In the genomic region with DNA sequence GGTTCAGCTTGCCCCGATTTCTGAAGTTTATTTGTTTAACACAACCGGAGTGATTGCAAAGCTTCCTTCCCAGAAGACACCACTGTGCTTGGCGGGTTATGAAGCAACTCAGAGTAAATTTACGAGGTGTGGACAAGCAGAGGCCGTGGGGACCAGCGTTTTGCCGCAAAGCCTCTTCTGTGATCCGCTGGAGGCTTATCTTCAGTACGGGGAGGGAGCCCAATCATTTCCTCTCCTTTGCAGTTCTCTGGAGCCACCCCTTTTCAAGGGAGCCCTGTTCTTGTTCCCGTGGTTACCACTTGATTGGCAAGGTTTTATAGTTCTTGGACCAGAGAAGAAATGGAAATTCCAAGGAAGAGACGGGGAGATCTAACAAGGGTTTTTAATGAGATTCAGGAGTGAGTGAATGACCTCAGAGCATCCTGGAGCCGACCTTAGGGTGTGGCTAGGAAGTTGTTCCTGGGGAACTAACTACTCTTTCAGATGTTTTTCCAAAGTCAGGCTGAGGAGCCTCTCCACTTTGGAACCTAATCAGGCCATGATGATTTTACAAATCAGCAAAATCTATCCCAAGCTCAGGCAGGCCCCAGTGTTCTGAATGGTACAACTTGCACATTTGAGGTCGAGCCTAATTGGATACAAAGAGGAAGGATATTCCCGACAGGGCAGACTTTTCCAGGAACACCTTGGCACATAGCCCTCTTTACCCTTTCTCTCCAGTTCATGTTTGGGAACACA, we compare ENCODE assay signal across 10 mouse cellular contexts. TPM values are rescaled to one million over a fixed set of nuclear protein-coding genes. Genes with fewer than 3 reads are reported as not detected.
DNase-seq lines count a peak whose midpoint lies in the region; ATAC-seq and TF ChIP-seq lines count a peak whose summit lies in the region.
"Had no signal": no experiment of that assay in that cellular context is flagged by ENCODE, and none has a peak within 500 bp of the region (broad histone marks: within the 10 kb centered on the region; RNA-seq: fewer than 3 reads in every experiment).

No protein-coding gene starts in this region.

- peak; percentile 62 for ATAC-seq in forebrain, postnatal 0 days
- ATAC-seq in forebrain, embryonic 11.5 days (replicated peaks; ENCODE audit: low FRiP score) = no peak
- 0 out of 2 replicates have a peak, but pooled peaks have one; percentile 51 for ATAC-seq in limb, embryonic 11.5 days (ENCODE audit: insufficient number of reproducible peaks, low FRiP score, low TSS enrichment, low read depth)
- ATAC-seq in hindbrain, embryonic 11.5 days (ENCODE audit: low FRiP score) = no peak
- ATAC-seq in forebrain, embryonic 12.5 days (ENCODE audit: low FRiP score) = no peak
- ATAC-seq: Patski had no signal

- WGBS in forebrain, postnatal 0 days = 12% methylated on average over 14 of the region's 14 CpGs
- whole genome bisulfite sequencing in forebrain, embryonic 11.5 days = 24% methylated on average over 14 of the region's 14 CpGs
- 8% methylated on average over 14 of the region's 14 CpGs for WGBS in bone marrow, adult 2 months
- 17% methylated on average over 14 of the region's 14 CpGs for WGBS in heart, embryonic 10.5 days
- 6% methylated on average over 14 of the region's 14 CpGs for WGBS in limb, embryonic 11.5 days
- 34% methylated on average over 14 of the region's 14 CpGs for WGBS in hindbrain, embryonic 11.5 days
- 26% methylated on average over 14 of the region's 14 CpGs for WGBS in forebrain, embryonic 12.5 days

- H3K36me3 ChIP-seq in forebrain, postnatal 0 days (ENCODE audit: insufficient read depth) = no peaks in the 10 kb centered on the region
- no peaks in the 10 kb centered on the region for H3K36me3 ChIP-seq in forebrain, embryonic 11.5 days (ENCODE audit: control insufficient read depth, insufficient read depth, low read length)
- no peaks in the 10 kb centered on the region for H3K36me3 ChIP-seq in heart, embryonic 10.5 days
- no peaks in the 10 kb centered on the region for H3K36me3 ChIP-seq in limb, embryonic 11.5 days (ENCODE audit: control insufficient read depth, insufficient read depth, low read length)
- H3K36me3 ChIP-seq in hindbrain, embryonic 11.5 days (ENCODE audit: control insufficient read depth, insufficient read depth, low read length) = no peaks in the 10 kb centered on the region
- no peaks in the 10 kb centered on the region for H3K36me3 ChIP-seq in forebrain, embryonic 12.5 days (replicated peaks)

- H3K9ac ChIP-seq in forebrain, postnatal 0 days = no peak overlapping the region
- H3K9ac ChIP-seq in forebrain, embryonic 11.5 days (ENCODE audit: low read length) = no peak overlapping the region
- no peak overlapping the region for H3K9ac ChIP-seq in limb, embryonic 11.5 days (ENCODE audit: low read length)
- no peak overlapping the region for H3K9ac ChIP-seq in hindbrain, embryonic 11.5 days (ENCODE audit: low read depth, low read length)
- no peak overlapping the region for H3K9ac ChIP-seq in forebrain, embryonic 12.5 days

- H3K4me2 ChIP-seq in forebrain, postnatal 0 days (ENCODE audit: low read depth) = 0 out of 2 replicates have a peak overlapping the region, but pooled peaks have one; percentile 13
- no peak overlapping the region for H3K4me2 ChIP-seq in forebrain, embryonic 11.5 days (ENCODE audit: low read depth, low read length, severe bottlenecking)
- no peak overlapping the region for H3K4me2 ChIP-seq in limb, embryonic 11.5 days (ENCODE audit: low read depth, severe bottlenecking)
- no peak overlapping the region for H3K4me2 ChIP-seq in hindbrain, embryonic 11.5 days (replicated peaks; ENCODE audit: low read depth, low read length)
- no peak overlapping the region for H3K4me2 ChIP-seq in forebrain, embryonic 12.5 days

- no peak for DNase-seq in forebrain, postnatal 0 days
- DNase-seq in forebrain, embryonic 11.5 days (ENCODE audit: low spot score) = no peak
- DNase-seq in heart, embryonic 10.5 days (ENCODE audit: low spot score) = no peak
- DNase-seq in limb, embryonic 11.5 days (ENCODE audit: low spot score) = peak; percentile 53
- DNase-seq in testis, postnatal 14 days (ENCODE audit: low spot score) = peak; percentile 49
- no peak for DNase-seq in hindbrain, embryonic 11.5 days (ENCODE audit: low spot score)

- no peak overlapping the region for H3K27ac ChIP-seq in forebrain, postnatal 0 days (ENCODE audit: low read depth, low read length)
- H3K27ac ChIP-seq in forebrain, embryonic 11.5 days (ENCODE audit: low read depth, low read length) = no peak overlapping the region
- H3K27ac ChIP-seq in bone marrow, adult 2 months (ENCODE audit: control insufficient read depth, insufficient read depth, low read depth, low read length, poor library complexity) = peak overlapping the region; percentile 55; the same call in 1 of the 2 replicates
- H3K27ac ChIP-seq in heart, embryonic 10.5 days = peak overlapping the region; percentile 16; the same call in 1 of the 2 replicates
- no peak overlapping the region for H3K27ac ChIP-seq in limb, embryonic 11.5 days (replicated peaks; ENCODE audit: low read depth, low read length)
- H3K27ac ChIP-seq in hindbrain, embryonic 11.5 days (ENCODE audit: low read depth, low read length) = no peak overlapping the region
- no peak overlapping the region for H3K27ac ChIP-seq in forebrain, embryonic 12.5 days
- H3K27ac ChIP-seq: macrophage had no signal

- no peak for TF ChIP-seq CTCF in forebrain, postnatal 0 days (IDR thresholded peaks at IDR 0.05; ENCODE audit: low read depth)
- no peak for TF ChIP-seq CTCF in bone marrow, adult 2 months (IDR thresholded peaks at IDR 0.05; ENCODE audit: control insufficient read depth, insufficient read depth, low read length)

- 0 out of 2 replicates have a peak, but pooled peaks cover 3% of the 10 kb centered on the region for H3K4me1 ChIP-seq in forebrain, postnatal 0 days (ENCODE audit: insufficient read depth)
- no peaks in the 10 kb centered on the region for H3K4me1 ChIP-seq in forebrain, embryonic 11.5 days (replicated peaks; ENCODE audit: control insufficient read depth, insufficient read depth, low read length)
- H3K4me1 ChIP-seq in bone marrow, adult 2 months (ENCODE audit: control insufficient read depth, insufficient read depth, low read length) = peaks cover 6% of the 10 kb centered on the region; the same call in 1 of the 2 replicates
- peaks cover 13% of the 10 kb centered on the region for H3K4me1 ChIP-seq in heart, embryonic 10.5 days
- H3K4me1 ChIP-seq in limb, embryonic 11.5 days (ENCODE audit: control insufficient read depth, insufficient read depth, low read length) = peaks cover 10% of the 10 kb centered on the region; the same call in 1 of the 2 replicates
- H3K4me1 ChIP-seq in hindbrain, embryonic 11.5 days (replicated peaks; ENCODE audit: control insufficient read depth, insufficient read depth, low read length) = no peaks in the 10 kb centered on the region
- peaks cover 13% of the 10 kb centered on the region for H3K4me1 ChIP-seq in forebrain, embryonic 12.5 days

- H3K27me3 ChIP-seq in forebrain, postnatal 0 days (ENCODE audit: insufficient read depth, low read length) = no peaks in the 10 kb centered on the region
- no peaks in the 10 kb centered on the region for H3K27me3 ChIP-seq in forebrain, embryonic 11.5 days (ENCODE audit: control insufficient read depth, insufficient read depth, low read length)
- 0 out of 2 replicates have a peak, but pooled peaks cover 6% of the 10 kb centered on the region for H3K27me3 ChIP-seq in heart, embryonic 10.5 days (ENCODE audit: insufficient read depth, poor library complexity, severe bottlenecking)
- H3K27me3 ChIP-seq in limb, embryonic 11.5 days (ENCODE audit: control insufficient read depth, insufficient read depth, low read length) = no peaks in the 10 kb centered on the region
- no peaks in the 10 kb centered on the region for H3K27me3 ChIP-seq in hindbrain, embryonic 11.5 days (ENCODE audit: control insufficient read depth, insufficient read depth, low read length)
- H3K27me3 ChIP-seq in forebrain, embryonic 12.5 days = no peaks in the 10 kb centered on the region
- H3K27me3 ChIP-seq: Patski had no signal

- no peak overlapping the region for H3K4me3 ChIP-seq in forebrain, postnatal 0 days (ENCODE audit: low read depth, low read length)
- no peak overlapping the region for H3K4me3 ChIP-seq in forebrain, embryonic 11.5 days (ENCODE audit: low read depth, low read length)
- no peak overlapping the region for H3K4me3 ChIP-seq in bone marrow, adult 2 months (replicated peaks; ENCODE audit: control insufficient read depth, low read depth, low read length)
- peak overlapping the region; percentile 22; the same call in 1 of the 2 replicates for H3K4me3 ChIP-seq in heart, embryonic 10.5 days
- H3K4me3 ChIP-seq in limb, embryonic 11.5 days (ENCODE audit: low read depth, low read length) = no peak overlapping the region
- H3K4me3 ChIP-seq in hindbrain, embryonic 11.5 days (ENCODE audit: low read depth, low read length) = no peak overlapping the region
- H3K4me3 ChIP-seq in forebrain, embryonic 12.5 days (replicated peaks) = no peak overlapping the region

- no peak for TF ChIP-seq POLR2A in bone marrow, adult 2 months (IDR thresholded peaks at IDR 0.05; ENCODE audit: borderline replicate concordance, control insufficient read depth, low read depth, low read length)

- no peaks in the 10 kb centered on the region for H3K9me3 ChIP-seq in forebrain, postnatal 0 days (ENCODE audit: low read length)
- no peaks in the 10 kb centered on the region for H3K9me3 ChIP-seq in forebrain, embryonic 11.5 days (ENCODE audit: control insufficient read depth, low read length)
- no peaks in the 10 kb centered on the region for H3K9me3 ChIP-seq in heart, embryonic 10.5 days
- no peaks in the 10 kb centered on the region for H3K9me3 ChIP-seq in limb, embryonic 11.5 days (ENCODE audit: control insufficient read depth, low read length)
- H3K9me3 ChIP-seq in hindbrain, embryonic 11.5 days (ENCODE audit: control insufficient read depth, low read length) = no peaks in the 10 kb centered on the region
- H3K9me3 ChIP-seq in forebrain, embryonic 12.5 days = no peaks in the 10 kb centered on the region

RNA-seq across cellular contexts. Expression of gene Map3k14, which starts 25.0 kb away (rescaled TPM):
- total RNA-seq in forebrain, postnatal 0 days (2014; rRNA removed) = 3.2 and 5.8 TPM in 2 replicates
- polyA plus RNA-seq in forebrain, postnatal 0 days (2015; fragmentation: Nextera tagmentation; extraction: Ambion mirVana) = 0.77 TPM in 2 replicates
- polyA plus RNA-seq in forebrain, embryonic 11.5 days (2014; fragmentation: Nextera tagmentation; extraction: Ambion mirVana) = 3.8 and 4.6 TPM in 2 replicates
- 3.4 and 12.1 TPM in 2 replicates for polyA plus RNA-seq in bone marrow, adult 2 months (2011; ENCODE audit: insufficient read depth, insufficient read length, low replicate concordance, missing spikeins)
- 1.7 and 2.1 TPM in 2 replicates for polyA plus RNA-seq in heart, embryonic 10.5 days (2016; fragmentation: Nextera tagmentation; extraction: Ambion mirVana)
- 2.3 and 2.6 TPM in 2 replicates for polyA plus RNA-seq in limb, embryonic 11.5 days (2014; fragmentation: Nextera tagmentation; extraction: Ambion mirVana)
- 3.0 and 3.3 TPM in 2 replicates for polyA plus RNA-seq in hindbrain, embryonic 11.5 days (2014; fragmentation: Nextera tagmentation; extraction: Ambion mirVana)
- 4.6 and 4.7 TPM in 2 replicates for polyA plus RNA-seq in forebrain, embryonic 12.5 days (2016; fragmentation: Nextera tagmentation; extraction: Ambion mirVana)

Comparison
In these comparisons a context has a peak if more than half of its experiments do, and no peak if none do; other contexts are left out.
1. ATAC-seq: peak in forebrain, postnatal 0 days (single experiment) and limb, embryonic 11.5 days (single experiment); none in forebrain, embryonic 11.5 days (single experiment), hindbrain, embryonic 11.5 days (single experiment) and forebrain, embryonic 12.5 days (single experiment).
2. DNase-seq: peak in limb, embryonic 11.5 days (single experiment) and testis, postnatal 14 days (single experiment); none in forebrain, postnatal 0 days (single experiment), forebrain, embryonic 11.5 days (single experiment), heart, embryonic 10.5 days (single experiment) and hindbrain, embryonic 11.5 days (single experiment).
3. H3K27ac ChIP-seq: peak in bone marrow, adult 2 months (single experiment) and heart, embryonic 10.5 days (single experiment); none in forebrain, postnatal 0 days (single experiment), forebrain, embryonic 11.5 days (single experiment), limb, embryonic 11.5 days (single experiment), hindbrain, embryonic 11.5 days (single experiment) and forebrain, embryonic 12.5 days (single experiment).